Mouse (Mus musculus) C2C12 (cell line): ENCODE data around the gene Serpina3k.

Experiments used
- CEBPB ChIP-seq: IDR thresholded peaks from one replicate; pipeline ENCODE4 v1.6.1; 2011; ENCODE audit warnings: low read depth, mild to moderate bottlenecking, control low read depth, moderate library complexity
- CTCF ChIP-seq: IDR thresholded peaks from one replicate; pipeline ENCODE4 v1.5.1; 2011; ENCODE audit not compliant: control insufficient read depth, insufficient read depth, insufficient read length
- FOSL1 ChIP-seq: IDR thresholded peaks from one replicate; pipeline ENCODE4 v1.8.0; 2011; ENCODE audit warnings: mild to moderate bottlenecking, low read length; ENCODE audit not compliant: poor library complexity, insufficient read depth, severe bottlenecking
- MAX ChIP-seq: IDR thresholded peaks from one replicate; pipeline ENCODE4 v1.6.1; 2011; ENCODE audit warnings: mild to moderate bottlenecking, control low read depth
- MYOD1 ChIP-seq: IDR thresholded peaks from one replicate; pipeline ENCODE4 v1.6.1; 2011; ENCODE audit warnings: low read depth; ENCODE audit not compliant: control insufficient read depth, insufficient read length
- MYOG ChIP-seq: IDR thresholded peaks from one replicate; pipeline ENCODE4 v1.6.1; 2011; ENCODE audit not compliant: control insufficient read depth, insufficient read length; ENCODE audit errors: extremely low read depth
- USF1 ChIP-seq: IDR thresholded peaks from one replicate; pipeline ENCODE4 v1.6.1; 2011; ENCODE audit warnings: low read depth, mild to moderate bottlenecking, control low read depth, moderate library complexity

- TF ChIP-seq CTCF (no peak), USF1 (no peak), MYOG (no peak), CEBPB (no peak), MYOD1 (no peak), MAX (no peak), FOSL1 (no peak)
Measured at GRCm38 (mm10) chr12:104293963-104294362, 44.3 kb upstream of the Serpina3k start.
